Mouse (Mus musculus): Measurements from ENCODE around the gene Cdadc1. TPM values are rescaled to one million over a fixed set of nuclear protein-coding genes. Genes with fewer than 3 reads are reported as not detected.

The Cdadc1 gene
- polyA plus RNA-seq, 1 experiment from 2014 or later, result 36.8 TPM

DNA sequence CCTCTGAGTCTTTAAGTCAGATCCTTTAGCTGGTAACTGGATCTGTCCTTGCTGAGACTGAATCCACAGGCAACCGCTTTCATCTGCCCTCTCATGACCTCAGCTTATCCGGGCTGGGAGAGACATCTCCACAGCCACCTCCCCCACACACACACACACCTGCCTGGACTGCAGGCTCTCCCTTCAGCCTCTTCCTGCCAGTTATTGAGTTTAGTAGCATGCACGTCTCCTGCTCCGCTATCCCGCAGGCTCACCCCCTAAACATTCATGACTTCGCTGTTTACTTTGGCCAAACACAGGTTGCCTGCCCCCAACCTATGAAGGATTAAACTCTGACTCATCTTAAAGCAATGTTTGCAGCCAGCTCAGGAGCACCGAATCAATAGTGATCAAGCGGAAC lies 45.8 kb downstream of the Cdadc1 start:
- Histone ChIP-seq H3K27me3 (replicated peaks; ENCODE audit: control insufficient read depth, insufficient read depth, low read length) (no peaks in the 10 kb centered on the region), H3K4me3 (replicated peaks; ENCODE audit: low read length) (no peak overlapping the region), H3K4me2 (ENCODE audit: low read length) (no peak overlapping the region), H3K9ac (replicated peaks; ENCODE audit: low read depth, low read length) (no peak overlapping the region), H3K4me1 (replicated peaks; ENCODE audit: control insufficient read depth, insufficient read depth, low read length) (no peaks in the 10 kb centered on the region), H3K27ac (ENCODE audit: low read length) (no peak overlapping the region), H3K9me3 (ENCODE audit: control insufficient read depth, low read length) (no peaks in the 10 kb centered on the region), H3K36me3 (ENCODE audit: control insufficient read depth, insufficient read depth) (no peaks in the 10 kb centered on the region)
- no peak for ATAC-seq
- 84% methylated on average over 8 of the region's 8 CpGs for WGBS

DNA sequence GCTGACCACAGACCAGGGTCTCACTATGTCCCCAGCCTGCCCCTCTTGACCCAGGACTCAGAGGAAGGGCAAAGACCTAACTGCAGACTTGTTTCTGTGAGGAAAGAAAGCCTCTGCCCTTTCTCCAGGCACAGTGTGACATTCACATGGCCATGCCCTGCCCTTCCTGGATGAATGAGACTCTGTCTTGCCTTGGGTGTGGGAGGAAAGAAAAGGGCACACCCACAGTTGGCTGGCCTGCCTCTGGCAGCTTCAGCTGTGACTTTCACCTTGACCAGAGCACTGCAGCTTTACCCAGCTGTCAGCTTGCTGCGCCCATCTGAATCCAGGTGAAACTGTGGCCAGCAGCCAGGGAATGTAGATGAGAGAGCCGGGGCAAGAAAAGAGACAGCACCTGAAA lies 46.9 kb downstream of the Cdadc1 start:
- Histone ChIP-seq H3K27ac (ENCODE audit: low read length) (no peak overlapping the region), H3K4me3 (replicated peaks; ENCODE audit: low read length) (no peak overlapping the region), H3K36me3 (ENCODE audit: control insufficient read depth, insufficient read depth) (no peaks in the 10 kb centered on the region), H3K4me1 (replicated peaks; ENCODE audit: control insufficient read depth, insufficient read depth, low read length) (no peaks in the 10 kb centered on the region), H3K4me2 (ENCODE audit: low read length) (no peak overlapping the region), H3K9ac (replicated peaks; ENCODE audit: low read depth, low read length) (no peak overlapping the region), H3K27me3 (replicated peaks; ENCODE audit: control insufficient read depth, insufficient read depth, low read length) (no peaks in the 10 kb centered on the region), H3K9me3 (ENCODE audit: control insufficient read depth, low read length) (no peaks in the 10 kb centered on the region)
- ATAC-seq, result no peak
- 82% methylated on average over 2 of the region's 2 CpGs for WGBS

DNA sequence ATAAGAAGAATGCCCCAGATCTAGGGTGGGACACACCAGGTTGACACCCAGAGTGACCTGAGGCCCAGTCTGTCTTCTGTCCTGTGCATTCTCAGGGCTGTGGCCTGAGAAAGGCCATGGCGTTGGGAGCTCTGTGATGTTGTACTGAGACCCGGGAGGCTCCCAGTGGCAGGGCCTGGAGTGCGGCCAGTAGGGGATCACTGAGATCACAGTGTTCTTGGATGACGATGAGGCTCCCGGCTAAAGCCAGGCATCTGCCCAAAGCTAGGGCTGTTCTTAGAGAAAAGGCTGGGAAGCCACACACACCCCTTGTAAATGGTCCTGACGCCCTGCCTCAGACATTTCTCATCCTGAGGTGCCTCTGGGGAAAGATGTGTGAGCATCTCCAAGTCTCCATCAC lies 48.7 kb downstream of the Cdadc1 start:
- Histone ChIP-seq H3K36me3 (ENCODE audit: control insufficient read depth, insufficient read depth) (no peaks in the 10 kb centered on the region), H3K27me3 (replicated peaks; ENCODE audit: control insufficient read depth, insufficient read depth, low read length) (no peaks in the 10 kb centered on the region), H3K4me1 (replicated peaks; ENCODE audit: control insufficient read depth, insufficient read depth, low read length) (no peaks in the 10 kb centered on the region), H3K9me3 (ENCODE audit: control insufficient read depth, low read length) (no peaks in the 10 kb centered on the region), H3K4me2 (ENCODE audit: low read length) (no peak overlapping the region), H3K27ac (ENCODE audit: low read length) (no peak overlapping the region), H3K9ac (replicated peaks; ENCODE audit: low read depth, low read length) (no peak overlapping the region), H3K4me3 (replicated peaks; ENCODE audit: low read length) (no peak overlapping the region)
- WGBS, result 60% methylated on average over 6 of the region's 6 CpGs
- ATAC-seq, result no peak

DNA sequence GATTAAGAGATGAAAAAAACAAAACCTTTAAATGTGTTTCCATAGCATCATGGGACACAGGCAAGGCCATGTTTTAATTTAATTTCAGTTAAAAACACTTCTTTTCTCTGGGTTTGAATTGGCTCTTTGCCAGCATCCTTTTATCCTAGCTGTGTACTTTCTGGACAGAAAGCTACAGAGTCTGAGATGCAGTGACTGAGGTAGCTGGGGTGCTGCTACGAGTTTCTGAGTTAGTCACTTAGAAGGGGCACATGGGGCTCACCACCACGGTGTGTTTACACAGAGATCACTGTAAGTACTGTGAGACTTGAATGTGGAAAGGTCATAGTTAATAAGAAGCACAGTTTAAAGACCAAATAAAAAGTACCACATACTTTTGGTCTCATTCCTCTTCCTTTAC lies 49.2 kb downstream of the Cdadc1 start:
- no peak overlapping the region for H3K27ac ChIP-seq (ENCODE audit: low read length)
- H3K4me3 ChIP-seq (replicated peaks; ENCODE audit: low read length), result no peak overlapping the region
- no peaks in the 10 kb centered on the region for H3K27me3 ChIP-seq (replicated peaks; ENCODE audit: control insufficient read depth, insufficient read depth, low read length)
- ATAC-seq, result no peak
- no peaks in the 10 kb centered on the region for H3K9me3 ChIP-seq (ENCODE audit: control insufficient read depth, low read length)
- no peak overlapping the region for H3K9ac ChIP-seq (replicated peaks; ENCODE audit: low read depth, low read length)
- WGBS, result 32% methylated on average over 2 of the region's 2 CpGs
- no peak overlapping the region for H3K4me2 ChIP-seq (ENCODE audit: low read length)
- no peaks in the 10 kb centered on the region for H3K36me3 ChIP-seq (ENCODE audit: control insufficient read depth, insufficient read depth)
- no peaks in the 10 kb centered on the region for H3K4me1 ChIP-seq (replicated peaks; ENCODE audit: control insufficient read depth, insufficient read depth, low read length)

DNA sequence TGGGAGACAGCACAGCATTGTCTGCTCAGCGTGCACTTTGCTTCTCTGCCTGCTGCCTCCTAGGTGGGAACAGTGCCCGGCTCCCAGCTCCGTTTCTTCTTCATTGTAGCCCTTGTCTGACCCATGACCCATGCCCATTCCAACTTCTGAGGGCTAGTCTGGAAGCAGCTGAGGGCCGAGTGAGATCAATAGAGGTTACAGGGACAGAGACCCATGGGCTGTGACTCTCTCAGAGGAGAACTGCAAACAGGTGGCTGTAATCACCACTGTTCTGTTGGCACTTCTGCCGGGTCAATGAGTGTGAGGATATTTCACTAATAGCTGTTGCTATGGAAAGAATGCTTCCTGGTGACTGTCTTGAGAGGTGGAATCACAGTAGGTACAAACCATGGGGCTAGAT lies 50.2 kb downstream of the Cdadc1 start:
- H3K4me3 ChIP-seq (replicated peaks; ENCODE audit: low read length), result no peak overlapping the region
- 77% methylated on average over 5 of the region's 5 CpGs for WGBS
- no peaks in the 10 kb centered on the region for H3K9me3 ChIP-seq (ENCODE audit: control insufficient read depth, low read length)
- ATAC-seq, result no peak
- no peaks in the 10 kb centered on the region for H3K4me1 ChIP-seq (replicated peaks; ENCODE audit: control insufficient read depth, insufficient read depth, low read length)
- no peak overlapping the region for H3K27ac ChIP-seq (ENCODE audit: low read length)
- H3K36me3 ChIP-seq (ENCODE audit: control insufficient read depth, insufficient read depth), result no peaks in the 10 kb centered on the region
- no peak overlapping the region for H3K4me2 ChIP-seq (ENCODE audit: low read length)
- no peaks in the 10 kb centered on the region for H3K27me3 ChIP-seq (replicated peaks; ENCODE audit: control insufficient read depth, insufficient read depth, low read length)
- no peak overlapping the region for H3K9ac ChIP-seq (replicated peaks; ENCODE audit: low read depth, low read length)

DNA sequence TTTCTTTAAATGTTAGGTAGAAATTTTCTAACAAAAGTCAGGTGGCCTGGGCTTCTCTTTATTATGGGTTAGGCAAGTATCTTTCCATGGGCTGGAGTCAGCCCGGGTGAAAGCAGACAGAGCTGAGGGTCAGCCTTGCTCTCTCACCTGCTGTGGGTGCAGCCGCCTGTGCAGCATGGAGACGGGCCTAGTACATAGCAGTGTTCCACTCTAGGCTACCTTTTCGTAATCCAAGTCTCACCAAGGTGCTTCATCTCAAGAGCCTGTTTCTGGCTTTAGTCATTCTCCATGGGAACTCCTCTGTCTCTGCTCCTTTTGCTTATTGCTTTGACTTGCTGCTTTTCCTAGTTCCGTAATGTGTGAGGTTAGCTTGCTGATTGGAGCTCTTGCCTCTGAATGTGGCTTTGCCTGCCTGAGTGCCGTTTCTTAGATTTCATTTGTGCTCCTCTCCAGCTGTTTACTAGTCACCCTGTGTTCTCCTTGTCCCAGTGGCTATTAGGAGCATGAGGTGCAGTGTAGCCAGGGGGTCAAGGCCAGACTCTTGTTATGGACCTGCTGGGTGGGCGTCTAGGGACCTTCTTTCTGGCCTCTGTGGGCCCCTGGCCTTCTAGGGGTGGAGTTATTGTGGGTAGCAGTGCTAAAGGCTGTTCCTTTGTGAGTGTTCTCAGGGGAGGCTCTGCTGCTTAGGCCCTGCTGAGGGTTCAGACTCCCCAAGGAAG lies 51.4 kb downstream of the Cdadc1 start:
- Histone ChIP-seq H3K27me3 (replicated peaks; ENCODE audit: control insufficient read depth, insufficient read depth, low read length) (no peaks in the 10 kb centered on the region), H3K27ac (ENCODE audit: low read length) (no peak overlapping the region), H3K4me3 (replicated peaks; ENCODE audit: low read length) (no peak overlapping the region), H3K9me3 (ENCODE audit: control insufficient read depth, low read length) (no peaks in the 10 kb centered on the region), H3K4me2 (ENCODE audit: low read length) (no peak overlapping the region), H3K36me3 (ENCODE audit: control insufficient read depth, insufficient read depth) (no peaks in the 10 kb centered on the region), H3K9ac (replicated peaks; ENCODE audit: low read depth, low read length) (no peak overlapping the region), H3K4me1 (replicated peaks; ENCODE audit: control insufficient read depth, insufficient read depth, low read length) (no peaks in the 10 kb centered on the region)
- ATAC-seq, result no peak
- 76% methylated on average over 7 of the region's 7 CpGs for WGBS

DNA sequence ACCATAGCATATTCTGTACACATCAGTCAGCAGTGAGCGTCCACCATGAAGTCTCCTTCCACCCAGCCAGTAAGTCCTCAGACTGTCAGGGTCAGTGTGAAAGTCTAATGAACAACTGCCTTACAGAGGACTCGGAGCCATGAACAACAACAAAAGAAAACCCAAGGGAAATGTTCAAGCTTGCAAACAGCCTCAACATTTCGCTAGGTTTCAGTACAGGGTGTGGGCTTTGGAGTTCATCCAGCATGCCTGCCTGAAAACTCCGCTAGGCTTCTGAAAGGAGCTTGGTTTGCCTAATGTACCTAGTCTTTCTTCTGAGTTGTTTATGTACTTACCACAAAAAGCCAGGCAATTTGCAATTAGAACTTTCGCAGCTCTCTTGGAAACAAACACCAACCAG lies 53.8 kb downstream of the Cdadc1 start:
- Histone ChIP-seq H3K9me3 (ENCODE audit: control insufficient read depth, low read length) (no peaks in the 10 kb centered on the region), H3K4me2 (ENCODE audit: low read length) (no peak overlapping the region), H3K4me3 (replicated peaks; ENCODE audit: low read length) (no peak overlapping the region), H3K27me3 (replicated peaks; ENCODE audit: control insufficient read depth, insufficient read depth, low read length) (no peaks in the 10 kb centered on the region), H3K4me1 (replicated peaks; ENCODE audit: control insufficient read depth, insufficient read depth, low read length) (no peaks in the 10 kb centered on the region), H3K36me3 (ENCODE audit: control insufficient read depth, insufficient read depth) (no peaks in the 10 kb centered on the region), H3K27ac (ENCODE audit: low read length) (no peak overlapping the region), H3K9ac (replicated peaks; ENCODE audit: low read depth, low read length) (no peak overlapping the region)
- 50% methylated on average over 5 of the region's 5 CpGs for WGBS
- ATAC-seq, result no peak

DNA sequence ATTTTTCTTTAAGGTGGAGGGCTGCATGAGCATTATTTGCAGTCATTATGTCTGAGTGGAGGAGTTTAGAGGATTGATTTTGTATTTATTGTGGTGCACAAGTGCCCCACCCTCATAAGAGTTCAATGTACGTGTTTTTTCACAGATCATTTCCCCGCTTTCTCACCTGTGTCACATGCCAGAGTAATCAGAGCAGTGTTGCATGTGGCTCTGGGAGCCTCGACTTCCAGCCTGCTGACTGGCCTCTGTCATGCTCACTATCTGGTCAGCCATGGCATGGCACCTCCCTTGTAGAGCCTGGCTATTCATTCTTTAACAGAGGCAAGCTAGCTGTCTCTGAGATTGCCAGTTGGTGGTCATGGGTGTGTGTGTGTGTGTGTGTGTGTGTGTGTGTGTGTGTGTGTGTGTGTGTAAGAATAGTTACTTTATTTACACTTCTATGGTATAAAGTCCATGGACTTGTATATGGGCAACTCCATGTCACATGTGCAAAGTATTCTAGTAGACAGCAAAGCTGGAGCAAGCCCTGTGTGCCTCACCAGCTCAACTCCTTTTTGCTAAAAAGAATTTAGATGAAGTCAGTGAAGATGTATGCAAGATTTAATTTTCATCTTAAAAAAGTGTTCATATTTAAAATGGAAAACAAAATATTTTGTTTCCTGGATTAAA lies 54.5 kb downstream of the Cdadc1 start:
- WGBS, result 76% methylated on average over 3 of the region's 3 CpGs

DNA sequence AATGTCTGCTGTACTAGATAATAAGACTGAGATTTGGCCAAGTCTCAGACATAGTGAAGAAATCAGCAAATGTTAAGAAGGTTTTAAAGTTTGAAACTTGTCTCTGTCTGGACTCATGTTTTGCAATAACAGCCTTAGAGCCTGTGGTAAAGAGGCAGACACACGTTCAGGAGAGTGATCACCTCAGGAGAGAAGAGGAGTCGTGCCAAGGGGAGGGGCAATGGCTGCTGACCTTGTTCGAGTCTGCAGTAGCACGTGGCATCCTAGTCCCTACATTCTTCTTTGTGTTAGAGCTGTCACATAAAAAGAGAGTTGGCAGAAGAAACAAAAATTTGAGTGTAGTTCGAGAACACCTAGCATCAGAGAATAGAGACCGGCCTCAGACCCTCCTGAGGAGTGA lies 57.0 kb downstream of the Cdadc1 start:
- 78% methylated on average over 6 of the region's 6 CpGs for WGBS
- no peak for ATAC-seq
- no peak overlapping the region for H3K4me3 ChIP-seq (replicated peaks; ENCODE audit: low read length)
- no peak overlapping the region for H3K9ac ChIP-seq (replicated peaks; ENCODE audit: low read depth, low read length)
- no peaks in the 10 kb centered on the region; the same call in 1 of the 2 replicates for H3K27me3 ChIP-seq (replicated peaks; ENCODE audit: control insufficient read depth, insufficient read depth, low read length)
- H3K4me1 ChIP-seq (replicated peaks; ENCODE audit: control insufficient read depth, insufficient read depth, low read length), result no peaks in the 10 kb centered on the region
- H3K27ac ChIP-seq (ENCODE audit: low read length), result no peak overlapping the region
- no peaks in the 10 kb centered on the region for H3K36me3 ChIP-seq (ENCODE audit: control insufficient read depth, insufficient read depth)
- no peaks in the 10 kb centered on the region for H3K9me3 ChIP-seq (ENCODE audit: control insufficient read depth, low read length)
- H3K4me2 ChIP-seq (ENCODE audit: low read length), result no peak overlapping the region

More for the DNA sequence above, 54.5 kb downstream of the Cdadc1 start:
- H3K27me3 ChIP-seq (replicated peaks; ENCODE audit: control insufficient read depth, insufficient read depth, low read length), result no peaks in the 10 kb centered on the region
- H3K4me3 ChIP-seq (replicated peaks; ENCODE audit: low read length), result no peak overlapping the region
- H3K27ac ChIP-seq (ENCODE audit: low read length), result no peak overlapping the region
- H3K4me1 ChIP-seq (replicated peaks; ENCODE audit: control insufficient read depth, insufficient read depth, low read length), result no peaks in the 10 kb centered on the region
- no peak overlapping the region for H3K9ac ChIP-seq (replicated peaks; ENCODE audit: low read depth, low read length)
- no peak for ATAC-seq
- H3K36me3 ChIP-seq (ENCODE audit: control insufficient read depth, insufficient read depth), result no peaks in the 10 kb centered on the region
- H3K9me3 ChIP-seq (ENCODE audit: control insufficient read depth, low read length), result no peaks in the 10 kb centered on the region
- no peak overlapping the region for H3K4me2 ChIP-seq (ENCODE audit: low read length)
